Mouse (Mus musculus) liver, adult 2 months (tissue): Measurements from ENCODE around the gene Mtor. TPM values are rescaled to one million over a fixed set of nuclear protein-coding genes. Genes with fewer than 3 reads are reported as not detected.

Source experiments
- DNase-seq: peaks from one replicate; pipeline ENCODE4 v3.0.0-alpha.2; 2011; ENCODE audit warnings: low read depth, low spot score; ENCODE audit errors: extremely low read depth
- H3K27ac ChIP-seq: fragments of 200-500 bp; replicated peaks from 2 replicates; pipeline ENCODE4 v1.5.1; 2012; ENCODE audit warnings: low read depth, mild to moderate bottlenecking, control low read depth, inconsistent platforms, low read length; ENCODE audit not compliant: insufficient read depth
- H3K27me3 ChIP-seq: fragments of 200-500 bp; 2 replicates; pipeline ENCODE4 v1.6.1; 2012; ENCODE audit warnings: mild to moderate bottlenecking, moderate library complexity, low read length, inconsistent platforms; ENCODE audit not compliant: control insufficient read depth, insufficient read depth
- H3K36me3 ChIP-seq: fragments of 200-500 bp; 2 replicates; pipeline ENCODE4 v1.6.1; 2012; ENCODE audit warnings: low read length, inconsistent platforms; ENCODE audit not compliant: control insufficient read depth, insufficient read depth
- H3K4me1 ChIP-seq: fragments of 200-500 bp; 2 replicates; pipeline ENCODE4 v1.6.1; 2011; ENCODE audit warnings: low read length; ENCODE audit not compliant: control insufficient read depth, insufficient read depth
- H3K4me3 ChIP-seq: fragments of 200-500 bp; 2 replicates; pipeline ENCODE4 v1.5.1; 2011; ENCODE audit warnings: low read depth, mild to moderate bottlenecking, control low read depth, low read length, moderate library complexity; ENCODE audit not compliant: insufficient read depth
- H3K79me2 ChIP-seq: fragments of 200-500 bp; 2 replicates; pipeline ENCODE4 v1.6.1; 2012; ENCODE audit warnings: inconsistent platforms, mild to moderate bottlenecking, low read length, moderate library complexity; ENCODE audit not compliant: control insufficient read depth, insufficient read depth
- H3K9ac ChIP-seq: fragments of 200-500 bp; 2 replicates; pipeline ENCODE4 v1.6.1; 2012; ENCODE audit warnings: low read depth, mild to moderate bottlenecking, control low read depth, inconsistent platforms, low read length
- CTCF ChIP-seq: fragments of 200-500 bp; IDR thresholded peaks from 2 replicates; pipeline ENCODE4 v1.5.1; 2011; ENCODE audit warnings: low read depth, low read length, control low read depth
- POLR2A ChIP-seq: fragments of 200-500 bp; IDR thresholded peaks from 2 replicates; pipeline ENCODE4 v1.6.1; 2011; ENCODE audit warnings: low read length, control low read depth; ENCODE audit not compliant: insufficient read depth; ENCODE audit errors: extremely low read depth
- WGBS: fragments of 180-500 bp; shearing (Covaris S2); methylation state at CpG from one replicate; pipeline ENCODE4 v1.1.7; 2018; 5-methylcytosine and 5-hydroxymethylcytosine counted together
- polyA plus RNA-seq: library from polyadenylated mRNA; depleted of rRNA; stranded (reverse); fragments of >200 nt; gene quantifications from 2 replicates; pipeline ENCODE4 v1.2.3, GENCODE M21; 2012
- total RNA-seq: library from RNA; depleted of rRNA; stranded (reverse); fragments of >200 nt; gene quantifications from 2 replicates; pipeline ENCODE4 v1.2.3, GENCODE M21; 2014

The Mtor gene
- total and polyA plus RNA-seq, 2 experiments, result 11.7 to 18.5 TPM

DNA sequence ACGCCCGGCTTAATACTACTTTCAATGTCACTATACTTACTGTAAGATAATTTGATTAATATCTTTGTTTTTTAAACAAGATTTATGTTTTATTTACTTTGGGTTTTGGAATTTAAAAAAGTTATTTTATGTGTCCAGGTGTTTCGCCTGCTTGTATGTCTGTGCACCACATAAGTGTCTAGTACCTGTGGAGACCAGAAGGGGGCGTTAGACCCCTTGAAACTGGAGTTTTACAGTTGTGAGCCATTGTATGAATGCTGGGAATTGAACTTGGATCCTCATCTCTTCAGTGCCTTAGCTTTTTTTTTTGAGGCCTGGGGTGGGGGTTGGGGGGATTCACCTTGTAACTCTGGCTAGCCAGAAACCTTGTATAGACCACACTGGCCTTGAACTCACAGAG lies 13.4 kb downstream of the Mtor start:
- no peak overlapping the region for H3K27ac ChIP-seq
- no peak for DNase-seq

DNA sequence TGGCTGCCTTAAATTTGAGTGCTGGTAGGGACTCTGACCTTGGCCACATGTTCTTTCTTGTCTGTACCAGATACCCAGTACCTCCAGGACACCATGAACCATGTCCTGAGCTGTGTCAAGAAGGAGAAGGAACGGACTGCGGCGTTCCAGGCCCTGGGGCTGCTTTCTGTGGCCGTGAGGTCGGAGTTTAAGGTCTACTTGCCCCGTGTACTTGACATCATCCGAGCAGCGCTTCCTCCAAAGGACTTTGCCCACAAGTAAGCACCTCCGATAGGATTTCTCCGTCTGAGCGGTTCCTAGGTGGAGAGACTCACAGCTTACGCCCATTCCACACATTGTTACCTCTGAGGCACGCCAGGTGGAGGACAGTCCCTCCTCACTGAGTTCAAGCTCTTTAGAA lies 14.3 kb downstream of the Mtor start:
- no peaks in the 10 kb centered on the region for H3K4me1 ChIP-seq
- WGBS, result 83% methylated on average over 13 of the region's 13 CpGs
- peaks cover 33% of the 10 kb centered on the region for H3K36me3 ChIP-seq

More for the DNA sequence above, 13.4 kb downstream of the Mtor start:
- no peaks in the 10 kb centered on the region for H3K27me3 ChIP-seq
- WGBS, result 88% methylated on average over 4 of the region's 4 CpGs
- no peaks in the 10 kb centered on the region for H3K4me1 ChIP-seq
- H3K79me2 ChIP-seq, result no peaks in the 10 kb centered on the region
- H3K9ac ChIP-seq, result no peak overlapping the region
- H3K36me3 ChIP-seq, result peaks cover 37% of the 10 kb centered on the region
- TF ChIP-seq CTCF (no peak), POLR2A (no peak)
- H3K4me3 ChIP-seq, result no peak overlapping the region

DNA sequence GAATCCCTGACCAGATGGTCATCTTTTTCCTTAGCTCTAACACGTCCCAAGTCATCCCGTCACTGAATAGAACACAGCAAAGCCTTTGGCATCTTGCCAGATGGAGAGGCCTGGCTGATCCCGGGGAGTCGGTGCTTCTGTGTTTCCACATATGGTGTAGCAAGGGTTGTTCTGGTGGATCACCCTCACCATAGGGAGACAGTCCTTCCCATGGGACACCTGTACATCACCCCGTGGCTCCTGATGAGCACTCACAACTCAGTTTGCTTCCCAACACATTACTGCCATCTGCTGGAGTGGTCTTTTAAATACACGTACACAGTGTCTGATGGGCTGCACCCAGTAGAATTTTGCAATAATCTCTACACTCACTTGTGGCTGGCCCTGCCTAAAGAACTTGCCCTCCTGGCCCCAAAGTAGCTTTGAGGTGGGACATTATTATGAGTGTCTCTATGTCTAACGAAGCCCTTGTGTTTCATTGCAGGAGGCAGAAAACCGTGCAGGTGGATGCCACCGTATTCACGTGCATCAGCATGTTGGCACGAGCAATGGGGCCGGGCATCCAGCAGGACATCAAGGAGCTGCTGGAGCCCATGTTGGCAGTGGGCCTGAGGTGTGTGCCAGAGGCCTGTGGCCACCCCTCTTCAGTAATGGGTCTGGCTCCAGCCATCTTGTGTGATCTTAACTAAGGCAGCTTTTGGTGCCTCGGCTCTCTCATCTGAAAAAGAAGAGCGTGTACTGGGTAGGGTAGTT lies 15.0 kb downstream of the Mtor start:
- DNase-seq, result peak; percentile 69
- Histone ChIP-seq H3K9ac (no peak overlapping the region), H3K4me1 (no peaks in the 10 kb centered on the region), H3K4me3 (no peak overlapping the region), H3K27ac (no peak overlapping the region), H3K36me3 (peaks cover 36% of the 10 kb centered on the region), H3K79me2 (no peaks in the 10 kb centered on the region), H3K27me3 (no peaks in the 10 kb centered on the region)
- TF ChIP-seq CTCF, result peak; percentile 31
- no peak for TF ChIP-seq POLR2A
- 58% methylated on average over 14 of the region's 14 CpGs for WGBS

More for the DNA sequence above, 14.3 kb downstream of the Mtor start:
- peak; percentile 60 for DNase-seq
- H3K27me3 ChIP-seq, result no peaks in the 10 kb centered on the region
- no peak overlapping the region for H3K9ac ChIP-seq
- TF ChIP-seq POLR2A (no peak), CTCF (no peak)
- H3K4me3 ChIP-seq, result no peak overlapping the region
- no peak overlapping the region for H3K27ac ChIP-seq
- no peaks in the 10 kb centered on the region for H3K79me2 ChIP-seq

DNA sequence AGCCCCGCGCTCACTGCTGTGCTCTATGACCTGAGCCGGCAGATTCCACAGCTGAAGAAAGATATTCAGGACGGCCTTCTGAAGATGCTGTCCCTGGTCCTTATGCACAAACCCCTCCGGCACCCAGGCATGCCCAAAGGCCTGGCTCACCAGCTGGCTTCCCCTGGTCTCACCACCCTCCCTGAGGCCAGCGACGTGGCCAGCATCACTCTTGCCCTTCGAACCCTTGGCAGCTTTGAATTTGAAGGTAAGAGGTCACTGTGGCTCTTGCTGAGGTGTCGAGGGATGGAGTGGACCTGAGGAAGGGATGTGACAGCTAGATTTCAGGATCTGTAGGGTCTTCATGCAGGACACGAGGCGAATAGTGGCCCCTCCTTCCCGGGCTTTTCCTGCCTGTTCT lies 15.9 kb downstream of the Mtor start:
- H3K27me3 ChIP-seq, result no peaks in the 10 kb centered on the region
- H3K79me2 ChIP-seq, result no peaks in the 10 kb centered on the region
- 66% methylated on average over 12 of the region's 12 CpGs for WGBS
- peak; percentile 73 for DNase-seq
- H3K4me1 ChIP-seq, result no peaks in the 10 kb centered on the region
- H3K9ac ChIP-seq, result no peak overlapping the region
- peaks cover 40% of the 10 kb centered on the region for H3K36me3 ChIP-seq
- no peak for TF ChIP-seq CTCF
- TF ChIP-seq POLR2A, result no peak
- H3K27ac ChIP-seq, result no peak overlapping the region
- no peak overlapping the region for H3K4me3 ChIP-seq

DNA sequence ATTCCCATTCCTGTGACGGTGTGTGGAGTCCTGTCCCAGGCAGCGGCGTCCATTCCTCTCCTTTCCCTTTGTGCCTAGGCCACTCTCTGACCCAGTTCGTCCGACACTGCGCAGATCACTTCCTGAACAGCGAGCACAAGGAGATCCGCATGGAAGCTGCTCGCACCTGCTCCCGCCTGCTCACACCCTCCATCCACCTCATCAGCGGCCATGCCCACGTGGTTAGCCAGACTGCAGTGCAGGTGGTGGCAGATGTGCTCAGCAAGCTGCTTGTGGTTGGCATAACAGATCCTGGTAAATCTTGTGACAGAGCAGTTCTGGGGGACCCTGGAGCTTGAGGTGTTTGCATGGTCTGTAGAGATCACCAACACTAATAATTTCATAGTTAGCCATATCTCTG lies 16.5 kb downstream of the Mtor start:
- H3K4me1 ChIP-seq, result no peaks in the 10 kb centered on the region
- no peaks in the 10 kb centered on the region for H3K79me2 ChIP-seq
- no peak overlapping the region for H3K4me3 ChIP-seq
- H3K27ac ChIP-seq, result no peak overlapping the region
- WGBS, result 94% methylated on average over 12 of the region's 12 CpGs
- H3K9ac ChIP-seq, result no peak overlapping the region
- no peaks in the 10 kb centered on the region for H3K27me3 ChIP-seq
- TF ChIP-seq CTCF (no peak), POLR2A (no peak)
- no peak for DNase-seq
- peaks cover 46% of the 10 kb centered on the region for H3K36me3 ChIP-seq

DNA sequence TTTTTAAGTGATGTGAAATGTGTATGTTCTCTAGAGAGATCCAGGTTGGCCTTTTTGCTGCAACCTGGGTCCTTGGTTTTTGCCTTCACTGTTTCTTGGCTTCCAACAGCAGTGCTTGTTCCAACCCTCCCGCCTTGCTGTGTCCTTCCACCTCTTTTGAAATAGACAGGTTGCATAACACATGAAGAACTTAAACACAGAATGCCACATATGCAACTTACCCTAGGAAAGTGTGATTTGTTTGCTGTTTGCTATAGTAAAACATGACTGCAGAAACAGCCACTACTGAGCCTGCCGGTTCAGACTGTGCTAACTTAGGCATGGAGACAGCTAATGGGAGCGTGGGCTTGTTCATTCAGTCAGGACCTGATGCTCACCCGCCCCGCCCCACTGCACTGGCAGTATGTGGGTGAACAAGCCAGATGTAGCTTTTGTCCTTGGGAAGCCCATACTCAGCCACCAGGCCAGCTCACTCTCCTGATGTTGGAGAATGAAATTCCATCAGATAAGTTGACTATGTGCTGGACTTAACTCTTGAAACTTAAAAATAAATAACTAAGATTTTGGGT lies 18.2 kb downstream of the Mtor start:
- Histone ChIP-seq H3K4me1 (no peaks in the 10 kb centered on the region), H3K9ac (no peak overlapping the region), H3K4me3 (no peak overlapping the region), H3K36me3 (peaks cover 58% of the 10 kb centered on the region), H3K27ac (no peak overlapping the region), H3K79me2 (no peaks in the 10 kb centered on the region), H3K27me3 (no peaks in the 10 kb centered on the region)
- WGBS, result 66% methylated on average over 5 of the region's 5 CpGs
- no peak for TF ChIP-seq CTCF
- TF ChIP-seq POLR2A, result no peak
- DNase-seq, result peak; percentile 77
